Mouse (Mus musculus): Measurements from ENCODE around the gene Klf6. TPM values are rescaled to one million over a fixed set of nuclear protein-coding genes. Genes with fewer than 3 reads are reported as not detected.

Gene Klf6
- polyA plus RNA-seq, 1 experiment: 51.6 TPM

DNA sequence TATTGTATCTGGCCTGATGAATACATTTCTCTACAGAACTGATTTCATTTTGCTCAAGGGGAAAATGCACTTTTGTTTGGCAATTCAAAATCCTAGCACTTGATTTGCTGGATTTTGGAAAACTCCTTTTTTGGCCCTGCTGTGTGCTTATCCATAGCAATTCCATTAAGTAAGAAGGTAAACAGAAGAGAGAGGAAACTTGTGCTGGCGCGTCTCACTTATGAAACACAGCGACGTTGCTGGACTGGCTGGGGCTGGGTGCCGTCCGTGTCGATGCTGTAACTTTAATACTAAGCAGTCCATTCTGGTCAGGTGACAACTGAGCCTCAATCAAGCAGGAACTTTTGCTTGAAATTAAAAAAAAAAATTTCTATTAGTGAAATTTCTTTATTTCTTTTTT lies 8.6 kb downstream of the Klf6 start:
- no peaks in the 10 kb centered on the region for H3K9me3 ChIP-seq
- H3K36me3 ChIP-seq (replicated peaks; ENCODE audit: low read length): peaks cover 49% of the 10 kb centered on the region
- H3K4me1 ChIP-seq: peaks cover 48% of the 10 kb centered on the region
- no peaks in the 10 kb centered on the region for H3K27me3 ChIP-seq (replicated peaks)
- no peak overlapping the region for H3K4me3 ChIP-seq (replicated peaks)
- TF ChIP-seq FLI1 (IDR thresholded peaks at IDR 0.05; ENCODE audit: low read length) (no peak), GATA1 (IDR thresholded peaks at IDR 0.05; ENCODE audit: borderline replicate concordance, low read length) (no peak)

DNA sequence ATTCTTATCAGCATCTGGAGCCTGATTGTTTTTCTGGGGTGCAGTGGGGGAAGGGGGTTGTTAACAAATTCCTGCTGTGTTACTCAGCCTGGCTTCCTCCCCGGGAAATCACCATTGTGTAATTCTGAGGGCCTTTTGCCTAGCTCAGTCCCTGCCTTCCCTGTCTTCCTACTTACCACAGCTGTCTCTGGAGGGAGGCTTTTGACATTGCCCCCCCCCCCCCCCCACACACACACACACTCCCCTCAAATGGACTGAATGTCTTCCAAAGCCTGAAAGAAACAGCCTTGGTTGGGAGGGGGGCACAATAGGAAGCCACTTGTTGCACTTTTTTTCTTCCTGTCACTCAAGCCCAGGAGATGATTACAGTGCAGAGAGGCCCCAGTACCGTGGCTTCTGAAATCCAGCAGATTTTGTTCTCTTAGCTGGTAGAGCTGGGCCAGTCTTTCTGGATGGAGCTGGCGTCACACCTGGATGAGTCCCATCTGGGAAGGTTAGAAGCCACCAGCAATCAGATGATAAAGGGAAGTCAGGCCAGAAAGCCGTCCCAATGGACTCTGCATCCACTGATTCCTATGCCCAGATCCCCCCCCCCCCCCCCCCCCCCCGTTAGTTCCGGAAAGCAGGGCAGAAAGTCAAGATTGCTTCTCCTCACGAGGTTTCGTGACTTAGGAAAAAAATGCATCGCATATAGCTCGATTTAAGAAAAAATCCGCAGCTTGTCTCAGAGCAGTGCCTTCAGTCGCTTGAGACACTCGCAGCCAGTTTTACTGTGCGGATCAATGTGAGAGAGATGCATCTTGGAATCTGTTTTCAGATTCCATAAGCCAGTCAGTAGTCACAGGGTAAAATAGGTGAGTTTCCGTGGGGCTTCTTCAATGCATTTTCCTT lies 9.3 kb downstream of the Klf6 start:
- no peaks in the 10 kb centered on the region for H3K9me3 ChIP-seq
- no peak overlapping the region for H3K4me3 ChIP-seq (replicated peaks)
- peaks cover 43% of the 10 kb centered on the region for H3K4me1 ChIP-seq
- peaks cover 42% of the 10 kb centered on the region for H3K36me3 ChIP-seq (replicated peaks; ENCODE audit: low read length)
- TF ChIP-seq GATA1 (IDR thresholded peaks at IDR 0.05; ENCODE audit: borderline replicate concordance, low read length) (no peak), FLI1 (IDR thresholded peaks at IDR 0.05; ENCODE audit: low read length) (no peak)
- H3K27me3 ChIP-seq (replicated peaks): no peaks in the 10 kb centered on the region

DNA sequence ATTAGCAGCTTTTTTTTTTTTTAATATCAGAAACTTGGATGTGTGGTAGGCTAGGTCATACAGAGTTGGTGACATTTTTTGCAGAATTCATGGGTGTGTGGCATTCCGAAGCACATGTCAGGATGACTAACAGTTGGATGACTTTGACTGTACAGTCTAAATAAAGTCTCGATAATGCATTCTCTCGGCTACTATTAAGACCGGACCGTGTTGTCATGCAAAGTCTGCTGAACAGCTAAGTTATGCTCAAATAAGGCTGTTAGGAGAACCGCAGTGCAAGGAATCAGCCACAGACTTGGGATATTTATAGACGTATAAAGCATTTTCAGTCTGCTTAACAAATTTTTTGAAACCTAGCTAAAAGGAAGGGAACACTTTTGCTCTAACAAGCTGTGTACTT lies 10.1 kb downstream of the Klf6 start:
- no peak overlapping the region for H3K4me3 ChIP-seq (replicated peaks)
- H3K27me3 ChIP-seq (replicated peaks): no peaks in the 10 kb centered on the region
- no peaks in the 10 kb centered on the region for H3K9me3 ChIP-seq
- H3K36me3 ChIP-seq (replicated peaks; ENCODE audit: low read length): peaks cover 34% of the 10 kb centered on the region
- peaks cover 35% of the 10 kb centered on the region for H3K4me1 ChIP-seq
- no peak for TF ChIP-seq FLI1 (IDR thresholded peaks at IDR 0.05; ENCODE audit: low read length)
- no peak for TF ChIP-seq GATA1 (IDR thresholded peaks at IDR 0.05; ENCODE audit: borderline replicate concordance, low read length)

DNA sequence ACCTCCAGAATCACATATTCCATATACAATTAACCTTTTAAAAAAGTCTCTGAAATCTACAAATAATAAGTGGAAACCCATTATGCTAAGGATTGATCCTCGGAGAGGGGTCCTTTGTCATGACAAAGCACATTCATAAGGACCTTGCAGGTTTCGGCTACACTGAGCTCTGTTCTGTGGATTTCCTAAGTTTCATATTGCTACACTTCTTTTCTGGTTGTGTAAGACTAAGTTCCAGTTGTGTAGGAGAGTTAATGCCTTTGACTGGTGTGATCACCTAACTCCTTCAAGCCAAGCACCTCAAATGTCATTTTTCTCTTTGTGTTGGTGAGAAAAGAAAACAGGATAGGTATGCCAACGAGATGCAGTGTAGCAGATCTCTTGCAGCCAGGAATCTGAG lies 12.4 kb downstream of the Klf6 start:
- Histone ChIP-seq H3K4me3 (replicated peaks) (no peak overlapping the region), H3K27me3 (replicated peaks) (no peaks in the 10 kb centered on the region), H3K4me1 (peaks cover 20% of the 10 kb centered on the region; the same call in 1 of the 2 replicates), H3K36me3 (replicated peaks; ENCODE audit: low read length) (peaks cover 11% of the 10 kb centered on the region), H3K9me3 (no peaks in the 10 kb centered on the region)
- TF ChIP-seq GATA1 (IDR thresholded peaks at IDR 0.05; ENCODE audit: borderline replicate concordance, low read length): no peak

DNA sequence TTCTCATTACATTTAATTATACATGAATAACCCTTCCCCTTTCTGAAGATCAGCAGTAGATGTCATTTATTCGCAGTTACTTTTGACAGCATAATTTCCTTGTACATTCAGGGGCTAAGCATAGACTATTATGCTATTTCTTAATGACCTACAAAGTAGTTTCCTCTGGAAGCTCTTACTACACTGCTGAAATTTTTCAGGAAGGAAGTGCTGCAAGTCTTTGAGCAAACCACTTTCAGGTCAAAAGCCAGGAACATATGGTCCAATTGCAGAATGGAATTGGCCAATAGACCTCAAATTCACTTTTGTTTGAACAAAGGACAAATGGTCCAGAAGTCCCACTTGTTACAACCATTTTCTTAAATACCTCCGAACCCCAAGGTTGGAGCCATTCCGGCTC lies 14.2 kb downstream of the Klf6 start:
- Histone ChIP-seq H3K4me1 (peaks cover 10% of the 10 kb centered on the region), H3K9me3 (no peaks in the 10 kb centered on the region), H3K4me3 (replicated peaks) (no peak overlapping the region), H3K27me3 (replicated peaks) (no peaks in the 10 kb centered on the region), H3K36me3 (replicated peaks; ENCODE audit: low read length) (no peaks in the 10 kb centered on the region)
- TF ChIP-seq FLI1 (IDR thresholded peaks at IDR 0.05; ENCODE audit: low read length) (no peak), GATA1 (IDR thresholded peaks at IDR 0.05; ENCODE audit: borderline replicate concordance, low read length) (no peak)

DNA sequence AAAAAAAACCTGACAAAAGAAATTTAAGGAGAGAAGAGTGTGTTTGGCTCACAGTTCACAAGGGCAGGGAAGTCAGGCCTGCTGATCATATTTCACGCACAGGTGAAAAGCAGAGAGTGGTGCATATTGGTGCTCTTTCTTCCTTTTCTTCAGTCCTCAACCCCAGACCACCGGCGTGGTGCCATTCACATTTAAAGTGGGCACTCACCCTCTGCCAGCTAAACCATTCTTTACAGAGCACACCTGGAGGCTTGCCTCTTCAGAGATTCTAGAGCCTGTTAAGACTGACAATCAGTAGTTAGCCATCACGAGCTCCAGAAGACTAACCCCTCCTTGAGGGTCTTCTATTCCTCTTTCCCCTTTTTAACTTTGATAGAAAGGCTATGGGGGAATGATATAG lies 17.5 kb downstream of the Klf6 start:
- no peak overlapping the region for H3K4me3 ChIP-seq (replicated peaks)
- no peaks in the 10 kb centered on the region for H3K9me3 ChIP-seq
- no peaks in the 10 kb centered on the region for H3K36me3 ChIP-seq (replicated peaks; ENCODE audit: low read length)
- H3K4me1 ChIP-seq: peaks cover 8% of the 10 kb centered on the region
- no peaks in the 10 kb centered on the region for H3K27me3 ChIP-seq (replicated peaks)
- TF ChIP-seq FLI1 (IDR thresholded peaks at IDR 0.05; ENCODE audit: low read length) (no peak), GATA1 (IDR thresholded peaks at IDR 0.05; ENCODE audit: borderline replicate concordance, low read length) (no peak)

DNA sequence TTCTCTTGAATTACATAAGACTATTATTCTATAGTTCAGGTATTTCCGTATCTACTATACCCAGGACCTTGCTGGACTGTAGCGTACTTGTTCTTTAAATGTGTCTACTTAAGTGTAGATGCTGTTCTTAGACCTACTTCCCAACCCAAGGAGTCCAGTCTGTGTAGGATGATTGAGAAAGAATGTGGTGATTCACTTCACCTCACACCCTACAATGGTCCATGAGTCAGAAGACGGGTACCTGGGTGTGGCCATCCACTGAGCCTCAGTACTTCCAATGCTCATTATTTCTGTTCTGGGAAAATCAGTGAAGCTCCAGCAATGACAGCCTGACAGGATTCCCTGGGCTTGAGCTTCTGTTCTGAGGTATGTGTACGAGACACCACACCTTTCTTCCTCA lies 25.5 kb downstream of the Klf6 start:
- Histone ChIP-seq H3K9me3 (no peaks in the 10 kb centered on the region), H3K4me1 (peaks cover 14% of the 10 kb centered on the region), H3K36me3 (replicated peaks; ENCODE audit: low read length) (no peaks in the 10 kb centered on the region), H3K4me3 (replicated peaks) (no peak overlapping the region), H3K27me3 (replicated peaks) (no peaks in the 10 kb centered on the region)
- TF ChIP-seq FLI1 (IDR thresholded peaks at IDR 0.05; ENCODE audit: low read length): no peak
- TF ChIP-seq GATA1 (IDR thresholded peaks at IDR 0.05; ENCODE audit: borderline replicate concordance, low read length): no peak

DNA sequence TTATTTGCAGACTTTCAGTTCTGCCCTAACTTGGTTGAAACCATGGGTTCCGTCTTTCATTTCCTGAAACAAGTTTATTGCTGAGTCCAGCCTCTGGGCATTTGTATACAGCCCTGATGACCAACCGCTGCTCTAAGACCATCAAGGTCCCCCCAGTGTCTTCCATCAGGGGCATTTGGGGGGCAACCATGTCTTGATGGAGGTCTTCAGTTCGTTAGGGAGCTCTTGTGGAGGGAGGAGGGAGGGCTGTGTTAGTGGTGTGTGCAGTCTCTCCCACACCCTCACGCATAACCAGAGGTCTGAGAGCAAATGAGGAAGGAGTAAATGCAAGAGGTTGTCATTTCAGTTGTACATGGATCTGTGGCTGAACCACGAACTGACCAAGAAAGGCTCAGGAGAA lies 26.9 kb downstream of the Klf6 start:
- Histone ChIP-seq H3K27me3 (replicated peaks) (no peaks in the 10 kb centered on the region), H3K9me3 (no peaks in the 10 kb centered on the region), H3K4me3 (replicated peaks) (peak overlapping the region; percentile 16), H3K36me3 (replicated peaks; ENCODE audit: low read length) (no peaks in the 10 kb centered on the region), H3K4me1 (peaks cover 14% of the 10 kb centered on the region)
- no peak for TF ChIP-seq GATA1 (IDR thresholded peaks at IDR 0.05; ENCODE audit: borderline replicate concordance, low read length)
- no peak for TF ChIP-seq FLI1 (IDR thresholded peaks at IDR 0.05; ENCODE audit: low read length)

DNA sequence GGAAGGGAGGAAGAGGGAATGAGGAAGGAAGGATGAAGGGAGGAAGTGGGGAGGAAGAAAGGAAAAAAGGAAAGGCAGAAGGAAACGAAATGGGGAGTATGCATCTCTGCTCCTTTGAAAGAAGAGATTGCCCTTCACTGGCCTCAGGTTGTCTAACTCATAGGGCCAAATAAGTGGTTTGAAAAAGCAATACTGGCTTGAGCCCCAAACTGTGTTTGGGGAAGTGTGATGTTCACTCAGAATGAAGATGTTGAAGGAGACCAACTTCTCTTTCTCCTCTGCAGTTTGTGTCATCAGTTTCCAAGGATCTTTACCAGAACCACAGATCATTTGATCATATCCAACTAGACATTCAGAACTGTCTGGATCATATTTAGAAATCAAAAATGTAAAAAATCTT lies 27.4 kb downstream of the Klf6 start:
- Histone ChIP-seq H3K4me3 (replicated peaks) (no peak overlapping the region), H3K9me3 (no peaks in the 10 kb centered on the region), H3K4me1 (peaks cover 14% of the 10 kb centered on the region), H3K27me3 (replicated peaks) (no peaks in the 10 kb centered on the region), H3K36me3 (replicated peaks; ENCODE audit: low read length) (no peaks in the 10 kb centered on the region)
- no peak for TF ChIP-seq GATA1 (IDR thresholded peaks at IDR 0.05; ENCODE audit: borderline replicate concordance, low read length)
- no peak for TF ChIP-seq FLI1 (IDR thresholded peaks at IDR 0.05; ENCODE audit: low read length)

DNA sequence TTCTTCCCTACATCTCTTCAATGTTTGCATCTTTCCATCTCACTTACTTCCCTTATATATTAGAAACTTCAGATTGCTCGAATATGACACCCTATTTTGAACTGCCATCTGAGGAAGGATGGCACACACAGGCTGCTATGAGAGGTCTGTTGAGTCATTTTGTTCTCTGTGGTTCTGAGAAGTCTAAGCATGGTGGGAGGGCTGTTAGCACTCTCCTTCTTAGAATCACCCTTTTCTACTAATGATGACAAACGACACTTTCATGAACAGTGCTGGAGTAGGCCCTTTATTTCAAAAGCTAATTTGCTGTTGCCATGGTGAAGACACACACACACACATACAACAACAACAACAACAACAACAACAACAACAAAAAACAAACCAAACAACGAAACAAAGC lies 28.8 kb downstream of the Klf6 start:
- no peak overlapping the region for H3K4me3 ChIP-seq (replicated peaks)
- no peak for TF ChIP-seq GATA1 (IDR thresholded peaks at IDR 0.05; ENCODE audit: borderline replicate concordance, low read length)
- no peak for TF ChIP-seq FLI1 (IDR thresholded peaks at IDR 0.05; ENCODE audit: low read length)
- no peaks in the 10 kb centered on the region for H3K36me3 ChIP-seq (replicated peaks; ENCODE audit: low read length)

More for the DNA sequence above, 28.8 kb downstream of the Klf6 start:
- Histone ChIP-seq H3K4me1 (peaks cover 14% of the 10 kb centered on the region), H3K9me3 (no peaks in the 10 kb centered on the region), H3K27me3 (replicated peaks) (no peaks in the 10 kb centered on the region)

Data from megakaryocyte, embryonic 14.5 days (primary cell).